Mouse (Mus musculus) cortical plate, adult 2 months (tissue): Measurements from ENCODE around the gene 4930524J08Rik.

Experiments
- CTCF ChIP-seq: fragments of 200-500 bp; IDR thresholded peaks from 2 replicates; pipeline ENCODE4 v1.5.1; 2011; ENCODE audit warnings: mild to moderate bottlenecking, control low read depth, low read length; ENCODE audit not compliant: insufficient read depth; ENCODE audit errors: extremely low read depth
- POLR2A ChIP-seq: fragments of 200-500 bp; IDR thresholded peaks from 2 replicates; pipeline ENCODE4 v1.6.1; 2011; ENCODE audit warnings: mild to moderate bottlenecking, low read length, control low read depth; ENCODE audit not compliant: insufficient read depth; ENCODE audit errors: extremely low read depth

- no peak for TF ChIP-seq POLR2A
- TF ChIP-seq CTCF, result no peak
Observed at GRCm38 (mm10) chr5:99977516-99978301, 1.2 kb upstream of the 4930524J08Rik start.
